Mouse (Mus musculus) left cerebral cortex, postnatal 4 days (tissue): ENCODE data around the gene Igsf21. TPM values are rescaled to one million over a fixed set of nuclear protein-coding genes. Genes with fewer than 3 reads are reported as not detected.

Experiments used
- DNase-seq: peaks from one replicate; pipeline ENCODE4 v3.0.0-alpha.2; 2022
- intact Hi-C: fragments of 180-260 bp; cut with DNase I; formaldehyde crosslinking; loops from one replicate; pipeline ENCODE4 v1.15.1; 2025
- total RNA-seq, 2 experiments: library from RNA; stranded (reverse); gene quantifications; 2 replicates each; pipeline ENCODE4 v1.2.3; 2021

The Igsf21 gene
- total RNA-seq, 2 experiments from 2014 or later, result 104 to 114 TPM

GRCm38 (mm10) chr4:140068468-140068867, 178.1 kb downstream of the Igsf21 start:
- intact Hi-C loops, result no loop called here
- DNase-seq, result no peak

DNA sequence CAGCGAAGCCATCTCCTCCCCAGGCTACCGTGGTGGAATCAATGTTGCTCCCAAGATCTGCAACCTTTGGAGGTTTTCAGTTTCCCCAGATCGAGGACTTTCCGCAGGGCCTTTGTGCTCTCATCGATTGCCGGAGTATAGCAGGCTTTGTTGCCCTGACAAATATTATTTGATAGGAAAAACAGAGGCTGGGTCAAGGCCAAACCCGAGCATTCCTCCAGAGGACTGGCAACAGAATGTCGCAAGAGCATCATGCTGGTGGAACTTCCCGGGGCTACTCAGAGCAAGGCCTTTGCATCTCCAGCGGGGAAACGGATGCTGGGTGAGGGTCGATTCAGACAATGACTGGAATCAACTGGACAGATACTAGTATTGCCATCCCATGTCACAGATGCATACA, 180.6 kb downstream of the Igsf21 start:
- intact Hi-C loops, result no loop called here
- no peak for DNase-seq

DNA sequence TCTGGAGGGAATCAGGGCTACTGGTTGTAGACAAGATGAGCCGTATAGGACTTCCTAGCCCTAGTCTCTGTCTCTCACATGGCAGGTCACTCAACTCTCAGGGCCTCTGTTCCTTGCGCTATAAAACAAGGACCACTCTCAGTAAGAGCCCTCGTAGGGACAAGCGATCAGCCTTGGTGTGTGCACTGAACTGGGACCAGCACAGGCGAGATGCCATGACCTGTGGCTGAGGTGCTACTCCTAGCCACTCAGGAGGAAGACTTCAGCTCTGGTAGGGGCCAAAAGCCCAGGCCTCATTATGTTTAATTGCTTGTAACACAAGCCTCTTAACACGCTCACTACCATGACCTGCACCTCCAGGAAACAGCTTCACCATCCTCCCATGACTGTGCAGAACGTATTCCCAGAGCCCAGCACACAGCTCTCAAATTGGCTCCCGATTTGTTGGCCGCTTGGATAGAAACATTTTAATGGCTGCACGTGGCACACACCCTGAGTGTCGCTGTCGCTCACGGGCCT, 183.4 kb downstream of the Igsf21 start:
- intact Hi-C loops, result no loop called here
- DNase-seq, result no peak

DNA sequence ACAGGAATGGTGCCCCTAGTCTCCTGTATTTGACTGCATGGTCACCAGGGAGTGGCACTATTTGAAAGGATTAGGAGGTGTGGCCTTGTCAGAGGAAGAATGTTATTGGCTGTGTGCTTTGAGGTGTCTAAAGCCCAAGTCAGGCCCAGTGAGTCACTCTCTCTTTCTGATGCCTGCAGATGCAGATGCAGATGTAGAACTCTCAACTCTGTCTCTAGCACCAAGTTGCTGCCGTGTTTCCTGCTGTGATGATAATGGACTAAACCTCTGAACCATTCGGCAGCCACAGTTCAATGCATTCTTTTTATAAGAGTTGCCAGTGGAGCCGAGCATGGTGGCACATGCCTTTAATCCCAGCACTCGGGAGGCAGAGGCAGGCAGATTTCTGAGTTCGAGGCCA, 186.3 kb downstream of the Igsf21 start:
- intact Hi-C loops, result no loop called here
- DNase-seq, result no peak

DNA sequence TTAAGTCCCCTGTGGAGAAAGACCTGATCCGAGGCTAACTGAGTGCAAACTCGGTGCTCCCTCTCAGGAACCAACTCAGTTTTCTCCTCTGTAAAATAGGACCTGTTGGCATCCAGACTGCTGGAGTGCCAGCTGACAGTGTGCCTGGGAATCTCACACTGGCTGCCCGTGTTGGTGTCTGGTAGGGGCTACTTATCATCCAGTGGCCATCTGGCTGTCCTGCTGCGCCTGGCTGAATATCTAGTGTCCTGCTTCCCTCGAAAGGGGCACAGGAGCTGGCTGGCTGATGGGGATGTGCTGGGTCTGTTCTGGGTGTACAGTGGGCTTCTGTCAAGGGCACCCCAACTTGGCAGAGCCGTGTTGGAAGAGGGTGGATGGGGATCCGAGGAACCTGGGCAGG, 193.5 kb downstream of the Igsf21 start:
- intact Hi-C loops, result no loop called here
- DNase-seq, result peak; percentile 80

- no peak for DNase-seq
- intact Hi-C loops, result no loop called here
Measured at GRCm38 (mm10) chr4:140052575-140052974, 194.0 kb downstream of the Igsf21 start.

GRCm38 (mm10) chr4:140047807-140048362, 198.7 kb downstream of the Igsf21 start:
- intact Hi-C loops, result no loop called here
- no peak for DNase-seq

DNA sequence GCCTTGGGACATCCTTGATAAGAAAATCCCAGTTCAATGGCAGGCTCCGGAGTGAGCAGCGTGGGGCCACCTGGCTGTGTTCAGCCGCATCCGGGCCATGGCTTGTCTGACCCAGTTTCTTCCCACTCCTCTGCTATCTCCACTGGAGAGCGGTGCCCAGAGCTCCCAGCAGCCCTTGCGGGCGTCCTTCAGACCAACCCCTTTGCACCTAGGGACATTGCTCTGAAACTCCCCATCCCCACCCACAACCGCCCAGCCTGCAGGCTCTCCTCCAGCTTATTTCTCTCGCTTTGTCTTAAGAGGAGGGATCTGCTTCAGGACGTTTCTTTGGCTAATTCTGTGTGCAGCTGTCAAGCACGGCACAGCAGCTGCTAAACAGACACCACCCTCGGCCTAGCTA, 202.6 kb downstream of the Igsf21 start:
- DNase-seq, result peak; percentile 37
- intact Hi-C loops, result no loop called here

GRCm38 (mm10) chr4:140038586-140039411, 207.8 kb downstream of the Igsf21 start:
- intact Hi-C loops, result no loop called here
- DNase-seq, result peak; percentile 76

DNA sequence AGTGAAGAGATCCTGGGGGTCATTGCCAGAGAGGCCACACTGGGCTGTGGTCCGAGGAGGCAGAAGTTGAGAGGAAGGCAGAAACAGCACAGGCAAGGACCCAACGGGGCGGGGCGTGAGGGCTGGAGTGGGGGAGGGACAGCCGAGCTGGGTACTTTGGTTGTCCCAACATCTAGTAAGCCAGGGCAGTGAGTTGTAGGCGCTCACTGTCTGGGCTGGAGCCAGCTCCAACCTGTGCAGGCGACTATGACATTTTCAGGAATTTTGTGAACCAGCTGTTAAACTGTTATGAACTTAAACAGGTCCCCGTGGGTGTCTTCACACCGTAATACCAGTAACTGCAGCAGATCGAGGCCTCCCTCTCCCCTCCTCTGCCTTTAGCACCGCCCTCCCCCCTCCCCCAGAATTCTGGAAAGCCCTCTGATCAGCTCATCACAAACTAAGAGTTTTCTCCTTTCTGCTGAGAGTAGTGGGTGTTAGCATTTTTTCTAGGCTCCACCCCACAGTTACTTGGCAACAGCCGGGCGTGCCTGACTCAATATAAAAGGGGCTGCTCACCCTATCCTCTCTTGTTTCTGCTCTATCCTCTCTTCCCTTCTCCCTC, 208.7 kb downstream of the Igsf21 start:
- intact Hi-C loops, result no loop called here
- peak; percentile 60 for DNase-seq

- intact Hi-C loops, result no loop called here
- DNase-seq, result no peak
Measured at GRCm38 (mm10) chr4:140035232-140035631, 211.4 kb downstream of the Igsf21 start.

DNA sequence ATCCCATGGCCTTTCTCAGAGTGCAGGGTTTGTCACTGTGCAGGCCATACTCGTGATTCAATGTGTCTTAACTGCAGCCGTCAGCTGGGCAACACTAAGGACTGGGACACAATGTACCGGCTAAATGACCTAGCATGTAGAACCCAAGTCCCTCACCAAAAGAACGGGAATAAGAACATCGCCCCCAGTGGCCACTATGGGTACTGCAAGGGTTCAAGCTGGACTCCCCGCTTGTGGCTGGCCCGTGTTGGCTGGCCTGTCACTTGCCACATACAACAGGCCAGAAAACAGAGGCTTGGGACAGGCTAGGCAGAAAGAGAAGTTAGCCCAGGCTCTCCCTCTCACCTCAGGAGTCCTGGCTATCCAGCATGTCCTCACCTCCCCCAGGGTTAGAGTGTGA, 213.2 kb downstream of the Igsf21 start:
- DNase-seq, result peak; percentile 78
- intact Hi-C loops, result no loop called here

- intact Hi-C loops, result no loop called here
- DNase-seq, result peak; percentile 82
Measured at GRCm38 (mm10) chr4:140030415-140030814, 216.2 kb downstream of the Igsf21 start.

DNA sequence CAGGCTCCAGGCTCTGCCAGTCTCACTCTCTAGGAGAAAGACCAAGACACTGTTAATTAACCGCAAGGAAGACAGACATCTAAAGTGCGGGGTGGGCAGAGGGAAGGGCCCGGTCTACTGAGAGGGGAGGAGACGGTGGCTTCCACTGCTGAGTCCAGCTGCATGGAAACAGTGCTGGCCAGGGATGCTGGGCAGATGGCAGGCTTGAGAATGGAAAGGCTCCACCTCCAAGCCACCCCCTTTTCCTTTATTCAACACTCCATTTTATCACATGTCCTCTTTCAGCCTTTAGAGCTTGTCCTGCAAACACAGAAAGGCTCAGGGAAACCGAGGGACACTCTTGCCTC, 216.6 kb downstream of the Igsf21 start:
- DNase-seq, result peak; percentile 78
- intact Hi-C loops, result no loop called here

GRCm38 (mm10) chr4:140029324-140030039, 217.1 kb downstream of the Igsf21 start:
- DNase-seq, result peak; percentile 62
- intact Hi-C loops, result no loop called here

- intact Hi-C loops, result no loop called here
- no peak for DNase-seq
Measured at GRCm38 (mm10) chr4:140023833-140024232, 222.8 kb downstream of the Igsf21 start.

DNA sequence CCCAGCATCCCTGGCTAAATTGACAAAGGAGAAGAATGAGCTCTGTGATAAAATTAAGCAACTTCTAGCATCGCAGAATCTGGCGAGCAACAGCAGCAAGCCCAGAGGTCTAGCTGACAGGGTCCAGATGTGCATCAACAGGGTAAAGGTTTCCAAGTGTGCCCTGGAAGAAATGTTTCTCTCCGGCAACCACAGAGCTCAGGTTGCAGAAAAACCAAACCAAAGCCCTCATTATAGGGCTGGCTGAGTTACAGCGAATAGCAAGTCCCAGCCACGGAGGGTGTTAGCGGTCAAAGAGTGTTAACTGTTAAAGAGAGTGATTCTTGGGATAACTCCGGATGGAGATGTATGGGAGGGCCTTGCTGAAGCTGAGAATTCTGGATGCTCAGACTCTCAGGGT, 230.7 kb downstream of the Igsf21 start:
- intact Hi-C loops, result no loop called here
- no peak for DNase-seq

DNA sequence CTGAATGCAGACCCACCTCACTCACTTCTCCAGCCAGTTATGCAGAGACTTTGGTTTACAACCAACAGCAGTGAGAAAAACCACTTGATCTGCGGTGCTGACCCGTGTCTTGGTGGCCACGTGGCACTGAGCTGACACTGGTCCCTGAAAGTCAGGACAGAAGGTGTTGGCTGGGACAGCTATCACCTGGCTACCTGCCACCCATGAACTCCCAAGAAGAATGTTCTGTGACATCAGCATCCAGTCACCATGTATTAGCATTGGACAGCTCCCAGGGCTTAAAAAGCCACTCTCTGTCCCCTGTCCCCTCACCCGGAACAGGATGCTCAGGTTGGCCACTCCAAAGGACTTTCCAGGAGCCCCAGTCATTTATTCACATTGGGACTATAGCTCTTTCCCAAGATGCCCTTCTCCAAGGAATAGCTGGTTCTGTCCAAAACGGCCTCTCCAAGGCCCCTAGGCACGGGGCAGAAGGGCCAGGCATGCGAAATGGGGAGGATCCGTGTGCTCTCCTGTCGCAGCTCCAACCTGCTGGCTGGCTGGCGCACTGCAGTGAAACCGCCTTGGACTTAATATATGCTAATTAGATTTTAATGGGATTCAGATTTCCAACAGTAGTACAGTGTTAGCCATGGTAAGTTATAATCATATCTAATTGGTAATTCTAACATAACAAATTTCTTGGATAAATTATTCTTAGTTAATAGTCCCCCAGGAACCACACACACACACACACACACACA, 235.7 kb downstream of the Igsf21 start:
- DNase-seq, result peak; percentile 57
- intact Hi-C loops, result no loop called here

DNA sequence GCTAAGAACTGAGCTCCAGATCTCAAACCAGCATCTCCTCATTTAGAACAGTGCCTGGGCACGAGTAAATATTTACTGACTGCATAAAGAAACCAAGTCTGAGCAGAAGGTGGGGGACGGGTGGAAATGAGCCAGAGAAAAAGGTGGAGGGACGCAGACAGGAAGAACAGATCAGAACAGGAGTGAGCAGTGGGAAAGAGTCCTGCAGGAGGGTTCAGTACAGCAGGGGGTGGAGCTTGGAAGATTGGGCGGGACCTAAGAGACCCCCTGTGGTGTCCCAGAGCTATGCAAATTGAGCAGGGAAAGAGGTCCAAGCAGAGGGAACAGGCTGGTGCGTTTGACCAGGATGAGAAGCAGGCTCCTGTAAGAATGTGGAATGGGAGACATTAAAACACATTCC, 241.7 kb downstream of the Igsf21 start:
- DNase-seq, result no peak
- intact Hi-C loops, result no loop called here

DNA sequence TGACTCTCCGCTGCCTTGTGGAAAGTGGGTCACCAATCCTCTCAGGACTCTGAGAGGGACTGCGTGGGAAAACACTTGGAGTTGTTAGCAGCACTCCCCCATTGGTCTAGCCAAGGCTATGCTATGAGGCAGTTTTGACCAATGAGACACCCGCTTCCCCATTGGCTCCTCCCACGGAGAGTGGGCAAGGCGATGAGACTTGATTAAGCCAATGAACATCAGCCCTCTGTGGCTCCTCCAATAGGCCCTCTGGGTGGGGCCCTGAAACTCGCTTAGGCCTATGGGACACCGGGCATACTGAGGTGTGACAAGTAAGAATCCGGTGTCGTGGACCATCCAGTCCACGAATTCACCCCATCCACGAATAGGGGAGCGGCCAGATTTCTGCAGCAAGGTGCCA, 242.4 kb downstream of the Igsf21 start:
- intact Hi-C loops, result no loop called here
- DNase-seq, result no peak

DNA sequence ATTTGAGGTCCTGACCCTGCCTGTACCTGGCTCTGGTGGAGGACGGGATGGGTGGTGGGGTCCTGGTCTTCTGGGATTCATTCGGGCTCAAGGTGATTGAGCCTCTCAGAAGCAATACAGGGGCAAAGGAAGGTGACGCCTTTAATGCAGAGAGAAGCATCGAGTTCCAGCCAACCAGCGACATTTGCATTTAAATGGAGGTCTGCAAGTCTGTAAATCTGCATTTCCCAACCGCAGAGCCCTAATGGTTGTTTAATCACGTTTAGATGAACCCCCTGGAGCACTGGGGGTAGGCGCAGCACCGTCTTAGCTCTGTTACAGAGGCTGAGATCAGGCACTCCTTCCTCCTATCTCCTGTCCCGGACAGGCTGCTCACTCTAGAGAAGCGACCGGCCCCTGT, 244.5 kb downstream of the Igsf21 start:
- no peak for DNase-seq
- intact Hi-C loops, result no loop called here
